Mouse (Mus musculus) embryonic facial prominence, embryonic 10.5 days (tissue): ENCODE data around the gene Mcemp1. TPM values are rescaled to one million over a fixed set of nuclear protein-coding genes. Genes with fewer than 3 reads are reported as not detected.

Source experiments
- DNase-seq: peaks from one replicate; pipeline ENCODE4 v3.0.0-alpha.2; 2017; ENCODE audit warnings: low spot score
- H3K27ac ChIP-seq: fragments of 300-500 bp; sonication (generic); replicated peaks from 2 replicates; pipeline ENCODE4 v1.5.1; 2016; ENCODE audit warnings: mild to moderate bottlenecking
- H3K27me3 ChIP-seq: fragments of 300-500 bp; sonication (generic); replicated peaks from 2 replicates; pipeline ENCODE4 v1.6.1; 2016; ENCODE audit warnings: low read depth, mild to moderate bottlenecking; ENCODE audit not compliant: poor library complexity, severe bottlenecking
- H3K36me3 ChIP-seq: fragments of 300-500 bp; sonication (generic); replicated peaks from 2 replicates; pipeline ENCODE4 v1.6.1; 2016; ENCODE audit warnings: mild to moderate bottlenecking, moderate library complexity
- H3K4me1 ChIP-seq: fragments of 300-500 bp; sonication (generic); 2 replicates; pipeline ENCODE4 v1.6.1; 2016
- H3K4me3 ChIP-seq: fragments of 300-500 bp; sonication (generic); 2 replicates; pipeline ENCODE4 v1.5.1; 2016; ENCODE audit warnings: mild to moderate bottlenecking, moderate library complexity
- H3K9me3 ChIP-seq: fragments of 300-500 bp; sonication (generic); 2 replicates; pipeline ENCODE4 v1.6.1; 2016; ENCODE audit warnings: mild to moderate bottlenecking
- WGBS: fragments of 180-500 bp; shearing (Covaris S2); methylation state at CpG from one replicate; pipeline ENCODE4 v1.1.7; 2016; 5-methylcytosine and 5-hydroxymethylcytosine counted together
- polyA plus RNA-seq: library from polyadenylated mRNA; unstranded; fragments of >200 nt; fragmentation: Nextera tagmentation; extraction: Ambion mirVana; gene quantifications from 2 replicates; pipeline ENCODE4 v1.2.1, GENCODE M21; 2016

Mcemp1 gene
- polyA plus RNA-seq: 0.12 TPM in 1 of 2 replicates, not detected in the other

DNA sequence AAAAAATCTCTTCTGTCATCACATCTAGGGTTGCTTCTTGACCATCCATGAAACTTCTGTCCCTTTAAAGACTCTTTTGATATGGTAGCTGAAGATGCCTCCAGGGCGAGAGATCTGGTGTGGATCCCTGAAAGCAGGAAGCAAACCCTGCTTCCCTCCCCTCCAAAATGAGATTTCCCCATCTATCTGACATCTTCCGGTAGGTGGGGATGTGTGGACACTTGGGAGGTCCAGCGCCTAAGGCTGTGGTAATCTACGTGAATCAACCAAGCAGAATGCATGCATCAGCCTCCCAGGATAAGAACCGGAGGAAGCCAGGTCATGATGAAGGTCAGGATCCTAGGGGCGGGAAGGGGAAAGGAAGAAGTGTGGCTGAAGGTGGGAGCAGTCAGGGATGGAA lies at the start of gene Mcemp1:
Gene Mcemp1, plus strand, starts transcription at position 248 of the 400 bp plus-strand sequence.
- H3K9me3 ChIP-seq: no peaks in the 10 kb centered on the region
- H3K27me3 ChIP-seq: no peaks in the 10 kb centered on the region
- no peak within 1 kb of the TSS for H3K27ac ChIP-seq
- WGBS: 70% methylated on average over 6 of the region's 6 CpGs
- H3K36me3 ChIP-seq: no peaks in the 10 kb centered on the region
- H3K4me3 ChIP-seq: no peak within 1 kb of the TSS
- no peak for DNase-seq
- no peaks in the 10 kb centered on the region for H3K4me1 ChIP-seq

GRCm38 (mm10) chr8:3621199-3621970 lies 44.2 kb upstream of the Mcemp1 start, which contains the start of the genes Xab2 and Pet100:
Gene Xab2 (minus strand): TSS chr8:3621316.
Gene Pet100 (plus strand): TSS chr8:3621548.
- Histone ChIP-seq H3K9me3 (no peaks in the 10 kb centered on the region), H3K4me1 (peaks cover 27% of the 10 kb centered on the region), H3K27ac (peak within 1 kb of the TSS; percentile 75), H3K4me3 (peak within 1 kb of the TSS; percentile 97), H3K36me3 (peaks cover 25% of the 10 kb centered on the region), H3K27me3 (no peaks in the 10 kb centered on the region)
- peak; percentile 100 for DNase-seq
- under 1% methylated on average over 37 of the region's 37 CpGs for WGBS

DNA sequence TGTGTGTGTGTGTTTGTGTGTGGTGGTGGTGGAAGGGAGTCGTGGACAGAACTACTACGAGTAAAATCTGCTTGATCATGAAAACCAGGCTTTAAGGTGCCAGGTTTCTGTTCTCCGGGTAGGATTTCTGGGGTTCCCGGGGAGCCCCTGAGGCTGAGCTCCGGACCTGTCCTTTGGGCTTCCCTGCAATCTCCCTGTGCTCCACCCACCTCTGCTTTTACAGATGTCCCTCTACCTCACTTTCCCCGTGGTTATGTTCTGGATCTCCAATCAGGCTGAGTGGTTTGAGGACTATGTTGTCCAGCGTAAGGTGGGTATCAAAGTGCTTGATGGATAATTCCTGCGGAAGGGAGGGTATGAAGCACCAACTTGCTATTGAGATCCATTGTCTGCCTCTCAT lies 43.4 kb upstream of the Mcemp1 start:
- H3K27ac ChIP-seq: no peak overlapping the region
- peaks cover 19% of the 10 kb centered on the region for H3K36me3 ChIP-seq
- no peaks in the 10 kb centered on the region for H3K9me3 ChIP-seq
- DNase-seq: no peak
- peak overlapping the region; percentile 97 for H3K4me3 ChIP-seq
- peaks cover 27% of the 10 kb centered on the region for H3K4me1 ChIP-seq
- 64% methylated on average over 8 of the region's 8 CpGs for WGBS
- H3K27me3 ChIP-seq: no peaks in the 10 kb centered on the region

DNA sequence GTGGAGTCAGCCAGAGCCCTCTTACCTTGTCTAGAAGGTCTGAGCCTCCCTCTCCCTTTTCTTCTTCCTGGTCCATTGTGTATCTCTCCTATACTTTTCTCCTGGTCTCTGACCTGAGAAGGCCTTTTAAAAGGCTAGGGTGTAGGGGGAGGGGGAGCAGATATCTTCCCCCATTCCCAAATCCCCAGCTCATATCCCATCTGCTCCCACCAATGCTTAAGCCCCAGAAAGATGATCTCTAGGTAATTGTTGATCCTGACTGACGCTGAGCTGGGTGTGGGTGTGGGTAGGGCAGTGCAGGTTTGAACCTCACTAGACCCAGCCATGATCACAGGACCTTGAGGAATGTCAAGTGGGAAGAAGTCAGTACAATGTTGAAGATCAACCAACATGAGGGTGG lies 40.1 kb upstream of the Mcemp1 start, which contains the start of gene Pcp2:
Gene Pcp2, minus strand, starts transcription at position 101 of the 400 bp plus-strand sequence.
- Histone ChIP-seq H3K4me3 (no peak within 1 kb of the TSS), H3K4me1 (peaks cover 15% of the 10 kb centered on the region), H3K36me3 (no peaks in the 10 kb centered on the region), H3K9me3 (no peaks in the 10 kb centered on the region), H3K27me3 (peaks cover 21% of the 10 kb centered on the region), H3K27ac (no peak within 1 kb of the TSS)
- WGBS: 64% methylated on average over 1 of the region's 1 CpGs
- DNase-seq: no peak

DNA sequence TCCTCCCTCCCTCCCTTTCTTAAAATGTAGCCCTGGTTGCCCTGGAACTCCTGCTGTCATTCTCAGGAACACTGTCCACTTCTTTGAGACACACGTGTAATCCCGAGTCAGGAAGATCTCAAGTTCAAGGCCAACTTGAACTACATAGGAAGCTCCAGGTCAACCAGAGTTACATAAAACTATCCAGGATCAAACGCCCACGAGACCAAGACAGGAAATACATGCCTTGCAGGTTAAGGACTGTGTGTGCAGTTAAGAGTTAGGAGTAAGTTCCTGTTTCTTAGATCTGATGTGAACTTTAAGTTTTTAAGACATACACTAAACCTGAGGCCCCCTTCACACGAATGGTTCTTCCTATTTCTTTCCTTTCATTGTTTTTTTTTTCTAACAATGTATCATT lies 38.6 kb upstream of the Mcemp1 start:
- no peak overlapping the region for H3K27ac ChIP-seq
- H3K4me3 ChIP-seq: no peak overlapping the region
- H3K27me3 ChIP-seq: peaks cover 33% of the 10 kb centered on the region
- no peaks in the 10 kb centered on the region for H3K36me3 ChIP-seq
- H3K9me3 ChIP-seq: no peaks in the 10 kb centered on the region
- peaks cover 24% of the 10 kb centered on the region for H3K4me1 ChIP-seq
- WGBS: 66% methylated on average over 5 of the region's 5 CpGs
- no peak for DNase-seq

GRCm38 (mm10) chr8:3628014-3628413 lies 37.5 kb upstream of the Mcemp1 start:
- WGBS: 35% methylated on average over 5 of the region's 5 CpGs
- Histone ChIP-seq H3K4me1 (peaks cover 19% of the 10 kb centered on the region), H3K27me3 (peaks cover 33% of the 10 kb centered on the region), H3K36me3 (no peaks in the 10 kb centered on the region), H3K4me3 (no peak overlapping the region), H3K9me3 (no peaks in the 10 kb centered on the region), H3K27ac (no peak overlapping the region)
- DNase-seq: no peak

DNA sequence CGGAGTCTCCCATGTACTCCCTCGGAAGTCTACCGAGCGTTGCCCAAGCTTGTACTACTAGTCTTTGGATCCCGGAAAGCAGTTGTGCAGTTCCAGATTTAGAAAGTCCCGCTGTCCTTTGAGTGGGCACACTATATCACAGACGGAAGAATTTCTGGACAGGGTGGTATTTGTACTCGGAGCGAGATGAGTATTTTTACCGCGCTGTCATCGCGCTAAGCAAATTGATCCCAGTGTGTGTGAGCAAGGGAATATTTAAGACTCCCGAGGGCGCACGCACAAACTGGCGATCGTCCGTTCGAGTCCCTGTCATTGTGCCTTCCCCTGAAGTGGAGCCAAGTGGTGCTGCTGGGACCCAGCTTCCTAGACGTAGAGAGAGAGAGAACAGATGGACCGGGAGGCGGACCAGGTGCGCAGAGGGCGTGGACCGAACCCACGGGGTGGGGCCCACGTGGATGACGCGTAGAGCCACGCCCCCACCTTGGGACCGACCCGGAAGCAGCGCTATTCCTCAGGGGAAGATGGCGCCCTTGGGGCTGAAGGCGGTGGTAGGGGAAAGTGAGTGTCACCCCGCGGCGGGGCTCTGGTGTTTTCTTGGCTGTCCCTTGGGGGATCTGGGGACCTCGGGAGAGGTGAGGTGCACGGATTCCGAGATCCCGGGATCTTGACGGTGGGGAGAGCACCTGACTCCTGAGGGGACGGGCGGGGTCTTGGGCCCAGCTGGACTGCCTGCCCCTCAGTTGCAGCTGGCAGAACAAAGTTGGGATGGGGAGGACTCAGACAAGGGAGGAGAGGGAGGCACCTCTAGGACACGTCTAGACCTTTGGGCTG lies 34.7 kb upstream of the Mcemp1 start, which contains the start of gene Stxbp2:
Gene Stxbp2, plus strand, starts transcription at position 309 of the 831 bp plus-strand sequence.
- no peaks in the 10 kb centered on the region for H3K9me3 ChIP-seq
- 6% methylated on average over 47 of the region's 47 CpGs for WGBS
- DNase-seq: peak; percentile 69

GRCm38 (mm10) chr8:3631478-3631875 lies 34.1 kb upstream of the Mcemp1 start:
- peaks cover 5% of the 10 kb centered on the region for H3K36me3 ChIP-seq
- H3K4me1 ChIP-seq: peaks cover 12% of the 10 kb centered on the region
- H3K9me3 ChIP-seq: no peaks in the 10 kb centered on the region
- peak overlapping the region; percentile 52 for H3K27ac ChIP-seq
- peak overlapping the region; percentile 66 for H3K4me3 ChIP-seq
- no peak for DNase-seq
- H3K27me3 ChIP-seq: peaks cover 33% of the 10 kb centered on the region
- WGBS: 17% methylated on average over 8 of the region's 8 CpGs

More for the DNA sequence above, 34.7 kb upstream of the Mcemp1 start, which contains the start of gene Stxbp2:
- Histone ChIP-seq H3K36me3 (no peaks in the 10 kb centered on the region; the same call in 1 of the 2 replicates), H3K27ac (peak within 1 kb of the TSS; percentile 52), H3K4me1 (peaks cover 12% of the 10 kb centered on the region), H3K4me3 (peak within 1 kb of the TSS; percentile 66), H3K27me3 (peaks cover 33% of the 10 kb centered on the region)

GRCm38 (mm10) chr8:3645804-3646203 lies 19.8 kb upstream of the Mcemp1 start:
- DNase-seq: peak; percentile 11
- no peaks in the 10 kb centered on the region for H3K27me3 ChIP-seq
- H3K27ac ChIP-seq: no peak overlapping the region
- 21% methylated on average over 5 of the region's 5 CpGs for WGBS
- peaks cover 3% of the 10 kb centered on the region; the same call in 1 of the 2 replicates for H3K36me3 ChIP-seq
- H3K9me3 ChIP-seq: no peaks in the 10 kb centered on the region
- no peak overlapping the region for H3K4me3 ChIP-seq
- peaks cover 5% of the 10 kb centered on the region; the same call in 1 of the 2 replicates for H3K4me1 ChIP-seq

GRCm38 (mm10) chr8:3646824-3647531 lies 18.6 kb upstream of the Mcemp1 start:
- no peak overlapping the region for H3K4me3 ChIP-seq
- WGBS: 82% methylated on average over 6 of the region's 6 CpGs
- H3K9me3 ChIP-seq: no peaks in the 10 kb centered on the region
- no peaks in the 10 kb centered on the region for H3K36me3 ChIP-seq
- no peak overlapping the region for H3K27ac ChIP-seq
- no peak for DNase-seq
- peaks cover 5% of the 10 kb centered on the region; the same call in 1 of the 2 replicates for H3K4me1 ChIP-seq
- H3K27me3 ChIP-seq: no peaks in the 10 kb centered on the region

DNA sequence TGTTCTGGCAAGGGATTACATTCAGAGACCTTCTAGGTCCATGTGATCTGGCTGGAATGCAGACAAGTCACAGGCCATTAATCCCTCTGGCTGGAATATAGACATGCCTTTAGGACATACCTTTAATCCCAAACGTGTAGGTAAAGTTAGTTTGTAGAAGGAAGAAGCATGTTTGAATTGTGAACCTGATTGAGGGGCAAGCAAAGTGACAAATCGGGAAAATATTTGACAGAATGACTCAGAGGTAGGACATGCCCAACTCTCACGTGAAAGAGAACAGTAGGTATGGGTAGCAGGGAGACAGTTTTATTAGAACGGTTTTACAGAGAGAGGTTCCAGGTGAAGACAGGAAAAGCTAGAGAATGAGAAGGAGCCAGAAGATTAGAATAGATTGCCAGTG lies 18.0 kb upstream of the Mcemp1 start:
- Histone ChIP-seq H3K4me3 (no peak overlapping the region), H3K27ac (no peak overlapping the region), H3K4me1 (peaks cover 5% of the 10 kb centered on the region; the same call in 1 of the 2 replicates), H3K9me3 (no peaks in the 10 kb centered on the region), H3K36me3 (no peaks in the 10 kb centered on the region), H3K27me3 (no peaks in the 10 kb centered on the region)
- DNase-seq: no peak
- 80% methylated on average over 4 of the region's 4 CpGs for WGBS

GRCm38 (mm10) chr8:3648268-3648667 lies 17.3 kb upstream of the Mcemp1 start:
- peaks cover 5% of the 10 kb centered on the region; the same call in 1 of the 2 replicates for H3K4me1 ChIP-seq
- no peaks in the 10 kb centered on the region for H3K9me3 ChIP-seq
- H3K27me3 ChIP-seq: no peaks in the 10 kb centered on the region
- no peak overlapping the region for H3K27ac ChIP-seq
- no peak overlapping the region for H3K4me3 ChIP-seq
- DNase-seq: no peak
- whole genome bisulfite sequencing: 76% methylated on average over 2 of the region's 2 CpGs
- no peaks in the 10 kb centered on the region for H3K36me3 ChIP-seq
